ENCODE assay signal across 8 mouse cellular contexts in genomic region chr1:187452189-187452588, GRCm38 (mm10).
A peak's percentile ranks its signal among the peaks of the same experiment; 100 is the strongest.
DNase-seq lines count a peak whose midpoint lies in the region; ATAC-seq and TF ChIP-seq lines count a peak whose summit lies in the region.
"Had no signal": no experiment of that assay in that cellular context is flagged by ENCODE, and none has a peak within 500 bp of the region (broad histone marks: within the 10 kb centered on the region; RNA-seq: fewer than 3 reads in every experiment).

No protein-coding gene starts in this region.

- H3K9ac ChIP-seq in kidney, embryonic 14.5 days (ENCODE audit: low read depth, low read length), result no peak overlapping the region
- H3K9ac ChIP-seq: liver, embryonic 15.5 days had no signal

- H3K27ac ChIP-seq in kidney, embryonic 14.5 days (ENCODE audit: low read depth, low read length), result no peak overlapping the region
- H3K27ac ChIP-seq: liver, embryonic 15.5 days had no signal

- TF ChIP-seq POLR2A in brain, embryonic 14.5 days (IDR thresholded peaks at IDR 0.05; ENCODE audit: borderline replicate concordance, extremely low read depth, insufficient read depth, insufficient read length, poor library complexity, severe bottlenecking), result no peak

- H3K36me3 ChIP-seq in kidney, embryonic 14.5 days (ENCODE audit: control insufficient read depth, insufficient read depth, low read length), result no peaks in the 10 kb centered on the region
- H3K36me3 ChIP-seq in splenic B cell, adult 2 months (ENCODE audit: control insufficient read depth, insufficient read depth, low read length, poor library complexity, severe bottlenecking), result no peaks in the 10 kb centered on the region
- H3K36me3 ChIP-seq: liver, embryonic 15.5 days had no signal

- 36% methylated on average over 6 of the region's 6 CpGs for whole genome bisulfite sequencing in kidney, embryonic 14.5 days

- H3K9me3 ChIP-seq in kidney, embryonic 14.5 days (ENCODE audit: control insufficient read depth, low read length), result no peaks in the 10 kb centered on the region
- H3K9me3 ChIP-seq: liver, embryonic 15.5 days had no signal

- H3K4me2 ChIP-seq in kidney, embryonic 14.5 days (replicated peaks; ENCODE audit: low read depth, low read length), result no peak overlapping the region
- H3K4me2 ChIP-seq: liver, embryonic 15.5 days had no signal

- H3K4me3 ChIP-seq in kidney, embryonic 14.5 days (ENCODE audit: low read length), result no peak overlapping the region
- H3K4me3 ChIP-seq: liver, embryonic 15.5 days had no signal

- DNase-seq in kidney, adult 18-20 months, result peak; percentile 46
- peak; percentile 17 for DNase-seq in urinary bladder, postnatal 14 days (ENCODE audit: low spot score)
- no peak for DNase-seq in urinary bladder, postnatal 4 days (ENCODE audit: low spot score in 2 of 2)
- peak; percentile 62 for DNase-seq in brain, embryonic 14.5 days (ENCODE audit: low read depth)
- DNase-seq in kidney, postnatal 4 days, result peak; percentile 72 to 78
- peak; percentile 53 for DNase-seq in splenic B cell, adult 2 months (ENCODE audit: low read depth, low spot score)

- no peak for ATAC-seq in kidney, embryonic 14.5 days (ENCODE audit: low FRiP score, low TSS enrichment)

- TF ChIP-seq CTCF in brain, embryonic 14.5 days (IDR thresholded peaks at IDR 0.05; ENCODE audit: borderline replicate concordance, extremely low read depth, insufficient read depth, insufficient read length), result peak; percentile 71

- H3K27me3 ChIP-seq in kidney, embryonic 14.5 days (ENCODE audit: control insufficient read depth, insufficient read depth, low read length), result no peaks in the 10 kb centered on the region
- H3K27me3 ChIP-seq in splenic B cell, adult 2 months (ENCODE audit: control insufficient read depth, insufficient read depth, low read length, poor library complexity, severe bottlenecking), result no peaks in the 10 kb centered on the region
- H3K27me3 ChIP-seq: liver, embryonic 15.5 days had no signal

- H3K4me1 ChIP-seq in kidney, embryonic 14.5 days (ENCODE audit: control insufficient read depth, insufficient read depth, low read length), result 0 out of 2 replicates have a peak, but pooled peaks cover 7% of the 10 kb centered on the region
- H3K4me1 ChIP-seq: liver, embryonic 15.5 days had no signal

Comparison
In these comparisons a context has a peak if more than half of its experiments do, and no peak if none do; other contexts are left out.
1. DNase-seq: peak in kidney, adult 18-20 months (single experiment), urinary bladder, postnatal 14 days (single experiment), brain, embryonic 14.5 days (single experiment), kidney, postnatal 4 days (2 of 2) and splenic B cell, adult 2 months (single experiment); none in urinary bladder, postnatal 4 days (0 of 2).